In genomic region chr7:19779903-19780302, GRCm38 (mm10) we compare ENCODE assay signal across 20 mouse cellular contexts. TPM values are rescaled to one million over a fixed set of nuclear protein-coding genes. Genes with fewer than 3 reads are reported as not detected.
DNase-seq lines count a peak whose midpoint lies in the region; ATAC-seq and TF ChIP-seq lines count a peak whose summit lies in the region.
"Had no signal": no experiment of that assay in that cellular context is flagged by ENCODE, and none has a peak within 500 bp of the region (broad histone marks: within the 10 kb centered on the region; RNA-seq: fewer than 3 reads in every experiment).

No protein-coding gene starts in this region.

- ATAC-seq in kidney, postnatal 0 days (replicated peaks; ENCODE audit: low FRiP score, low read depth) = no peak
- ATAC-seq in lung, postnatal 0 days = no peak
- ATAC-seq: activated CD4-positive, CD25-positive, alpha-beta regulatory T cell, adult 4 months; inflammation-experienced regulatory T-cells, adult 6 months had no signal

- H3K4me1 ChIP-seq in kidney, postnatal 0 days (replicated peaks; ENCODE audit: insufficient read depth, low read length) = no peaks in the 10 kb centered on the region
- H3K4me1 ChIP-seq in lung, postnatal 0 days (ENCODE audit: insufficient read depth, low read depth, low read length) = no peaks in the 10 kb centered on the region
- H3K4me1 ChIP-seq: embryonic facial prominence, embryonic 12.5 days; limb, embryonic 13.5 days; neural tube, embryonic 12.5 days had no signal

- DNase-seq in kidney, postnatal 0 days (ENCODE audit: low spot score) = no peak
- no peak for DNase-seq in kidney, postnatal 14 days
- DNase-seq in lung, postnatal 0 days (ENCODE audit: low spot score) = no peak
- no peak for DNase-seq in lung, postnatal 14 days
- DNase-seq in R1 (ENCODE audit: low read depth, low spot score) = peak; percentile 68
- no peak for DNase-seq in cerebellum, adult 9-11 months
- DNase-seq in adrenal gland, postnatal 36 days = no peak
- DNase-seq: adrenal gland, postnatal 14 days; cerebellum, adult 2 months; gastrocnemius, postnatal 10 days; heart, adult 18-20 months had no signal

- TF ChIP-seq EP300 in lung, postnatal 0 days (IDR thresholded peaks at IDR 0.05) = no peak

- H3K27ac ChIP-seq in kidney, postnatal 0 days = no peak overlapping the region
- H3K27ac ChIP-seq in lung, postnatal 0 days (ENCODE audit: low read length) = no peak overlapping the region
- H3K27ac ChIP-seq: embryonic facial prominence, embryonic 12.5 days; heart, embryonic 15.5 days; limb, embryonic 13.5 days; neural tube, embryonic 12.5 days had no signal

- no peak overlapping the region for H3K4me2 ChIP-seq in kidney, postnatal 0 days (ENCODE audit: low read length)
- H3K4me2 ChIP-seq in lung, postnatal 0 days (replicated peaks; ENCODE audit: low read depth, low read length) = no peak overlapping the region
- H3K4me2 ChIP-seq: embryonic facial prominence, embryonic 12.5 days; heart, embryonic 15.5 days; limb, embryonic 13.5 days; neural tube, embryonic 12.5 days had no signal

- H3K36me3 ChIP-seq in kidney, postnatal 0 days (ENCODE audit: insufficient read depth, low read length) = no peaks in the 10 kb centered on the region
- no peaks in the 10 kb centered on the region for H3K36me3 ChIP-seq in lung, postnatal 0 days (ENCODE audit: insufficient read depth, low read length)
- H3K36me3 ChIP-seq: embryonic facial prominence, embryonic 12.5 days; heart, embryonic 15.5 days; limb, embryonic 13.5 days; neural tube, embryonic 12.5 days had no signal

- TF ChIP-seq CTCF in kidney, postnatal 0 days (IDR thresholded peaks at IDR 0.05; ENCODE audit: low read depth) = peak; percentile 27; the same call in 1 of the 2 replicates
- peak; percentile 44 for TF ChIP-seq CTCF in lung, postnatal 0 days (IDR thresholded peaks at IDR 0.05)

- 77% methylated on average over 4 of the region's 4 CpGs for WGBS in kidney, postnatal 0 days
- 68% methylated on average over 4 of the region's 4 CpGs for WGBS in lung, postnatal 0 days

- H3K9me3 ChIP-seq in kidney, postnatal 0 days (replicated peaks; ENCODE audit: low read length) = no peaks in the 10 kb centered on the region
- no peaks in the 10 kb centered on the region for H3K9me3 ChIP-seq in lung, postnatal 0 days (ENCODE audit: low read length)
- H3K9me3 ChIP-seq: heart, embryonic 15.5 days; limb, embryonic 13.5 days had no signal

- no peak overlapping the region for H3K4me3 ChIP-seq in kidney, postnatal 0 days (replicated peaks; ENCODE audit: low read depth, low read length)
- no peak overlapping the region for H3K4me3 ChIP-seq in lung, postnatal 0 days (ENCODE audit: low read depth, low read length)
- H3K4me3 ChIP-seq: embryonic facial prominence, embryonic 12.5 days; heart, embryonic 15.5 days; limb, embryonic 13.5 days; neural tube, embryonic 12.5 days had no signal

- H3K9ac ChIP-seq in kidney, postnatal 0 days (ENCODE audit: low read depth, low read length) = no peak overlapping the region
- no peak overlapping the region for H3K9ac ChIP-seq in lung, postnatal 0 days (replicated peaks; ENCODE audit: low read depth)
- H3K9ac ChIP-seq: embryonic facial prominence, embryonic 12.5 days; heart, embryonic 15.5 days; limb, embryonic 13.5 days; neural tube, embryonic 12.5 days had no signal

- H3K27me3 ChIP-seq in kidney, postnatal 0 days (ENCODE audit: insufficient read depth, low read length) = no peaks in the 10 kb centered on the region
- H3K27me3 ChIP-seq in lung, postnatal 0 days (replicated peaks; ENCODE audit: insufficient read depth, low read length) = no peaks in the 10 kb centered on the region
- H3K27me3 ChIP-seq: embryonic facial prominence, embryonic 12.5 days; heart, embryonic 15.5 days; limb, embryonic 13.5 days; neural tube, embryonic 12.5 days had no signal

RNA-seq across cellular contexts. Expression of gene Bcam, which starts 9.1 kb away (rescaled TPM):
- 378 and 394 TPM in 2 replicates for polyA plus RNA-seq in kidney, postnatal 0 days (2015; fragmentation: Nextera tagmentation; extraction: Ambion mirVana)
- 477 and 507 TPM in 2 replicates for polyA plus RNA-seq in lung, postnatal 0 days (2015; fragmentation: Nextera tagmentation; extraction: Ambion mirVana)
- total RNA-seq in adrenal gland, postnatal 36 days (2021) = 10 to 100 TPM; 43.5 to 53.8 TPM
- total RNA-seq: monocyte, adult 5-6 weeks had no signal

RNA-seq across cellular contexts. Expression of gene Cblc, which starts 16.7 kb away (rescaled TPM):
- 14.6 and 16.9 TPM in 2 replicates for polyA plus RNA-seq in kidney, postnatal 0 days (2015; fragmentation: Nextera tagmentation; extraction: Ambion mirVana)
- 18.4 and 23.9 TPM in 2 replicates for polyA plus RNA-seq in lung, postnatal 0 days (2015; fragmentation: Nextera tagmentation; extraction: Ambion mirVana)
- not detected for total RNA-seq in adrenal gland, postnatal 36 days (2021)
- total RNA-seq: layer of hippocampus, adult 8-10 months; monocyte, adult 5-6 weeks had no signal
- polyA plus RNA-seq: activated CD4-positive, CD25-positive, alpha-beta regulatory T cell, adult 4 months; cerebellum, adult 2 months; cortical plate, adult 2 months had no signal

RNA-seq across cellular contexts. Expression of gene Nectin2, which starts 29.6 kb away (rescaled TPM):
- polyA plus RNA-seq in kidney, postnatal 0 days (2015; fragmentation: Nextera tagmentation; extraction: Ambion mirVana) = 112 and 114 TPM in 2 replicates
- 113 and 116 TPM in 2 replicates for polyA plus RNA-seq in lung, postnatal 0 days (2015; fragmentation: Nextera tagmentation; extraction: Ambion mirVana)
- 100 to 1,000 TPM in 1 of 2 experiments, 10 to 100 TPM in 1; 70.0 to 115 TPM for total RNA-seq in adrenal gland, postnatal 36 days (2021)
- total RNA-seq: monocyte, adult 5-6 weeks had no signal

RNA-seq across cellular contexts. Expression of gene Bcl3, which starts 42.7 kb away (rescaled TPM):
- 3.5 and 3.8 TPM in 2 replicates for polyA plus RNA-seq in kidney, postnatal 0 days (2015; fragmentation: Nextera tagmentation; extraction: Ambion mirVana)
- polyA plus RNA-seq in lung, postnatal 0 days (2015; fragmentation: Nextera tagmentation; extraction: Ambion mirVana) = 8.3 and 20.0 TPM in 2 replicates
- total RNA-seq in adrenal gland, postnatal 36 days (2021) = 10 to 100 TPM; 19.5 to 51.0 TPM
